Mouse (Mus musculus) frontal cortex, adult 2 months (tissue): ENCODE results near the gene Copg1. TPM values are rescaled to one million over a fixed set of nuclear protein-coding genes. Genes with fewer than 3 reads are reported as not detected.
"Not testable (repeated sequence)": the region's sequence is repeated elsewhere in the genome, so short reads cannot be mapped to it uniquely, and the experiment has no call there.

Experiments used
- DNase-seq, 2 experiments: peaks; one replicate each; pipeline ENCODE4 v3.0.0; 2022; ENCODE audit warnings: low spot score in 1 of 2; ENCODE audit errors: extremely low spot score in 1 of 2
- polyA plus RNA-seq: library from polyadenylated mRNA; depleted of rRNA; stranded (reverse); fragments of >200 nt; gene quantifications from 2 replicates; pipeline ENCODE4 v1.2.3, GENCODE M21; 2012; rRNA removed

The Copg1 gene
- polyA plus RNA-seq, 1 experiment: 170 TPM

DNA sequence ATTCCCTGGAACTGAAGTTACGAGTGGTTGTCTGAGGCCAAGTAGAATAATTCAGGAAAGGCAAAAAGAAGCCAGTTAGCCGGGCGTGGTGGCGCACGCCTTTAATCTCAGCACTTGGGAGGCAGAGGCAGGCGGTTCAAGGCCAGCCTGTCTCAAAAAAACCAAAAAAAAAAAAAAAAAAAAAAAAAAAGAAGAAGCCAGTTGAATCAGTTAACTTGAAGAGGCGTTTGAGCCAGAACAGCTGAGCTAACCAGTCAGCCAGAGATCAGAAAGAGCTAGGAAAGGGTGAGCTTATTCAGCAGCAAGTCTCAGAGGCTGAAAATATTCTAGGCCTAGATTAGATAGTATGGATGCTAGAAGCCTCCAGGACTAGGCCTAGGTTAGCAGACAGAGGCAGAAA is 54.6 kb downstream of the Copg1 start:
- DNase-seq: no peak

DNA sequence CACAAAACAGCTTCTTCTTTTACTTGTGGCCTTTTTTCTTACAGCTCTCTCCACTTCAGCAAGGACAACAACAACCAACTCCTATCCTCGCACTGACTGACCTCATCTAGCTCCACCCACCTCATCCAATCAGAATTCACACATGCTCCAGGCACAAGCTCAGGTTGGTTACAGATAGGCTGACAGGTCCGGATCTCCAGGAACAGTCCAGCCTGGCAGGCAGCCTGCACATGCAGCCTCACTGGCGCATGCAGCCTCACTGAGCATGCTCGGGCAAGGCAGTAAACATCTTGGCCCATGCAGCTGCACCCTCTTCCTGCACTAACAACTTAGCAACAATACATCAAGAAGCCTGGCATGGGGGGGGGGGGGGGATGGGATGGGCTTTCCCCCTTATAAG is 74.8 kb downstream of the Copg1 start:
- not testable (repeated sequence) for DNase-seq

Other genes with a start within 250 kb of the Copg1 start
- gene Aplf, start 215.6 kb upstream of the Copg1 start, polyA plus RNA-seq: 4.2 and 4.6 TPM in 2 replicates
- 4.3 and 4.5 TPM in 2 replicates for gene Efcc1, start 156.9 kb upstream of the Copg1 start, polyA plus RNA-seq
- gene Gp9, start 109.7 kb upstream of the Copg1 start, polyA plus RNA-seq: 0.99 and 1.9 TPM in 2 replicates
- 15.3 and 17.2 TPM in 2 replicates for gene Rab43, start 75.7 kb upstream of the Copg1 start, polyA plus RNA-seq
- gene Gm45140, start 52.0 kb upstream of the Copg1 start, polyA plus RNA-seq: 3.8 and 5.9 TPM in 2 replicates
- 26.7 and 26.9 TPM in 2 replicates for gene Isy1, start 49.0 kb upstream of the Copg1 start, polyA plus RNA-seq
- 326 and 335 TPM in 2 replicates for gene Cnbp, start 36.7 kb upstream of the Copg1 start, polyA plus RNA-seq
- gene Hmces, start 26.1 kb downstream of the Copg1 start, polyA plus RNA-seq: 42.2 and 43.0 TPM in 2 replicates
- gene H1fx, start 93.8 kb downstream of the Copg1 start, polyA plus RNA-seq: 56.0 and 56.4 TPM in 2 replicates
- 388 and 392 TPM in 2 replicates for gene Rab7, start 157.5 kb downstream of the Copg1 start, polyA plus RNA-seq
- 125 and 138 TPM in 2 replicates for gene Rpn1, start 196.7 kb downstream of the Copg1 start, polyA plus RNA-seq